Mouse (Mus musculus): ENCODE measurements around the gene Tgfbrap1.

Gene Tgfbrap1

DNA sequence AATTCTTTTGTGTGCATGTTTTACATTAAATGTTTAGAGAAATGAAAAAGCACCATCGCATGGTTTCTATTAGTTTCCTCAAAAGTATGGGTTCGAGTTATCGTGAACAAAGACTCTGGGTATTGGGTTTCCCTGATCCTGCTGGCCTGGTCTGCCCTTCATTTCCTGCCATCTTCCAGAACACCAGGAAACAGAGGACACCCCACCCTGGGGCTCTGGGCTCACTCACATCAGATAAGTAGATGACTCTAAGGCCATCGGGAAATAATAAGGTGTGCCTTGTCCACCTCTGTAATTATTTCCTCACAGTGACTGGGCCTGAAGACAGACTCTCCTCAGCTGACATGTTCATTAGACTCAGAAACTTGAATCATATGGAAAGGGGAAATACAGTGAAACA lies 88.0 kb downstream of the Tgfbrap1 start:
- no peak for DNase-seq

DNA sequence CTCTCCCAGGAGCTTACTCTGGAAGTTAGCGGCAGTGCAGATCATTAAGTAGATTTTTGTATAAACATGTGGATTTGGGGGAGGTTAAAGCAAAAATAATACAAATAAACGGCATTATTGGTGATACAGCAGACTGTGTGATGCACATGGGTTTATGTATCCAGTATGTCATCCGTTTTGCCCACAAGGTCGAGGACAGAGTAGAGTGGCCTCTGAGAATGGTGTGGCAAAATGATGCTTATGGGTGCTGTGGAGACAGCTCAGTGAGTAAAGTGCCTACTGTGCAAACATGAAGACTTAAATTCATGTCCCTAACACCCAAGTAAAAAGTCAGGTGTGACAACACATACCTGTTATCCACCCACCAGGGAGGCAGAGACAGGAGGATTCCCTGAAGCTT lies 91.9 kb downstream of the Tgfbrap1 start:
- no peak for DNase-seq

DNA sequence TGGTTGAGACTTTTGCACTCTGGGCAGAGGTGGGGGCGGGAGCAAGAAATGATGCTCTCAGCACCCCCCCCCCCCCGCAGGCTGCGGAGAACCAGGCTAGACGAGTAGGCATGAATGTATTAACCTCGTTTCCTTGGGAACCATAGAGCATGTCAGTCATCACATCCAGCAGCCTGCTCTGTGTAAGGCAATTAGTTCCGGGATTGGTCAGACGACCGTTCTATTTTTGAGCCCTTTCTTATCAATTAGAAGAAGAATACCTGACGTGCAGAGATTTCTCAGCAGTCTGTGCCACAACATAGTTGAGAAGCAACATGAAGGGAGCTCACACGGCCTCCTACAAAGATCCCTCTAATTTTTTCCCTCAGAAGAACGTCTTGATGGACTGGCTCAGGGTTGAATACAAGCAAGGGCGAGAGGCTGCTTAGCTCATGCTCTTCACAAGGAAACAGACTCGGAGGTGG lies 92.4 kb downstream of the Tgfbrap1 start:
- DNase-seq = no peak

Data from cerebellum, adult 9-10 months (tissue).